Mouse (Mus musculus): Measurements from ENCODE around the gene Iqcj.

Iqcj gene

DNA sequence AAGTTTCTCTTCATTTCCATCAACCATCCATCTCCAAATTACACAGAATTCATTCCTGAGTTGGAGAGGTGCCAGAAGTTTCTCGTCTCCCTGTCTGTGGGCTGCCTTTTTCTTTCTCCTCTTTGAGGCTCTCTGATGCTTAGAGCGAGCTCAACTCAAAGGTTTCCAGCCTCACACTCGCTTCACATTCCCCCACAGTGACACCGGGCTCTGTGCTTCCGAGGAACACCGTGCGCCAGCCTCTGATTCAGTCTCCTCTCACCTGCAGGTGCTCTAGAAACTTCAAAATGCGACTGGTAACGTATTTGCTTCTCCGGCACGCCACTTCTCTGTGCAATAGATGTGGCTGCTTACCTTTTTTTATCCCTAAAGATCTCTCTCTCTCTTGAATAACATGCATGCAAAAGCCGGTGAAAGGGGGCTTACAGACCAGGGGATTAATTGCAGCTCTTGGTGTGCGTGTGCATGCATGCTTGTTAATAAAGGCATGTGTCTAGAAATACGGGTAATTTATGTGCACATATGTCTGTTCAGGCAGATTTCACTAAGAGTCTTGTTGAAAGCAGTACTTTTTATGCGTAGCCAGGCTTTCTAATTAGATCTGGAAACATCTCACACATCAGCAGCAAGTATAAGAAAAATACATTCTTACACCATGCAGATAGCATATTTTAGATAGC lies at the start of gene Iqcj, which contains the start of gene Iqschfp:
Gene Iqcj (plus strand): TSS at position 195 of the 680 bp plus-strand sequence.
Gene Iqschfp (plus strand): TSS at position 207 of the 680 bp plus-strand sequence.
- DNase-seq (ENCODE audit: low read depth, low spot score), result no peak

DNA sequence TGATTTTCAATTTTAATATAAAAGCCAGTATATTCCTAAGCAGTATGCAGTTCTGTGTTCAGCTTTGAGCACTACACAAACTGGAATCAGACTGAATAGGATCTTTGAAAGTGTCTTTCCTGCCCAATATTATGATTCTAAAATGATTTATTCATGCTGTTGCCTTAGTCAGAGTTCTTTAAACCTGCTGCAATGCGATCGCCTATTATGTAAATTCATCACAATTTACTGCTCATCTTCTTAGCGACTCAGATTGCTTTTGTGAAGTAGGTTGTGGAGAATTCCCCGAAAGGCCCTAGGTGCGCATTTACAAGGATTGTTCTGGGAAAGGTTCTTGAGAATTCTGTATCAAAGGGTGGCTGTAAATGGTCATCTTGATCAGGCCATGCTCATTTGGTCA lies 39.6 kb upstream of the Iqcj start:
- no peak for DNase-seq (ENCODE audit: low read depth, low spot score)

DNA sequence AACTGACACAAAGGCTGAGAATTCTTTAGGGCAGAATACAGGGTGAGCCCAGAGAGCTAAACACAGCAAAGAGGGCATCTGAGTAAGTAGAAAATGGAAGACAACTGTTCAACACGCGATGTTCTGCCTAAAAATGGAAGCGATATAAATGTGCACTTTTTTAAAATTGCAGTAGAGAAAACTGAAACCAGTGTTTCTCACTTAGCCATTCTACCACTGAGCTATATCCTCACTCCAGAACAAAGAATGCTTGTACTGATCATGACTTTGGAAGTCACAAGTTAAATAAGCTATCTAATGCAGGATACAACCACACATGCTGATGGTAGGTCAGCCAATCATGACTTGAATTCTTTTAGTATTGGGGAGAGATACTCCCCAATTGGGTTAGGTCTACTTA lies 30.5 kb upstream of the Iqcj start:
- no peak for DNase-seq (ENCODE audit: low read depth, low spot score)

DNA sequence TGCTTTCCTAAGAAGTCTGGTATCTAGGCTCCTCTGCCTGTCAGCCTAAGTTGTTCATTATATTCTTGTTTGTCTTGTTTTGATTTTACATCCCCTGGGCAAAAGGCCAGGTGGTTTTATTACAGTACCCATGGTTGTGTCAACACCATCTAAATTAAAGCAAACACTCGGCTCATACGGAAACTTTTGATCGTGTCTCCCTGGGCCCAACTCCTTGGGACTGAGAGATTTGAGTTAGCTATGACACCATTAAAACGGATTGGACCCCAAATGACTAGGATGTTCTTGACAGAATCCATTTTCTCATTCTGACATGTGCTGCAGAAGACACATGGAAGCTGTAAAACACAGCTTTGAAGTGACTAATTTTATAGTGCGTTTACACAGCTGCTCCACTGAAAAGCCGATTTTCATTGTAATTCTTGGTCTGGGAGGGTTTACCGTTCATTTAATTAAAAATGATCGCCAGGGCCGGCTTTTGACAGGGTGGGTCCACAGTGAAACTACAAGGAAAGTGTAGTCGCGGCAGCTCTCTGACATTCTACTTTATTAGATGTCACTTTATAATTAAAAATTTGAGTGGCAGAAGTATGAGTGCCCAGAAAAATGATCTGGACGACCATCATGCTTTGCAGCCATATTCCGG lies 24.5 kb upstream of the Iqcj start:
- DNase-seq (ENCODE audit: low read depth, low spot score), result peak; percentile 17

DNA sequence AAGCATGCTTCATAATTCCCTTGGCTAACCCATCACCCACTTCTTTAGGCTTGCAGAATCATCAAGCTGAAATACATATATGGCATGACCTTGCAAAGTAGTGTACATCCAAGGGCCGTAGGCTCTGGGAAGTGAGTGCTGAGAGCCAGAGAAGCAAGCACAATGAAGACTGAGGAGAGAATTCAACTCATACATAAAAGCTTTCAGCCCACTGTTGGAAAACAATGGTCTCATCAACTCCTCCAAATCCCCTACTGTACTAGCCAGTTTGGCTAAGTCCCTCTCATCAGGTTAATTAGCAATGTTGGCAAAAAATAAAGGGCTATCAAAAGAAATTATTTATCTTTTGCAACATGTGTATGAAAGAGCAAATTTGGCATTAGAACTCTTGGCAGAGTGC lies 22.6 kb upstream of the Iqcj start:
- DNase-seq (ENCODE audit: low read depth, low spot score), result no peak

DNA sequence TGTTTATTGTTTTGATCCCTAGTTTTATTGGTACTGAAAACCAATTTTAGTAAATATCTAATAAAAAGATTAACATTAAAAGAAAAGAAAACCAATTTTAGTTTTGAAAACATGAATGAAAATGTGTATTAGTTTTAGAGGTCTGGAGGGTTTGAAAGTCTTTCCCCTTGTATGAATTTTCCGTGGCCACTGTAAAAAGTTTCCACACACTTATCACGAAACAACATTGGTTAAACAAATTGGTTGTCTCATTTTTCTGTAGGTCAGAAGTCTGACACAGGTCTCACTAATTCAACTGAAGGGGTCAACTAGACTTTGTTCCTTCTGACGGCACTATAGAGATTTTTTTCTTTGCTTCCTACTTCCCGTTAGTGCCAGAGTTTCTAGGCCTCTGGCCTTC lies 14.8 kb upstream of the Iqcj start:
- DNase-seq (ENCODE audit: low read depth, low spot score), result no peak

DNA sequence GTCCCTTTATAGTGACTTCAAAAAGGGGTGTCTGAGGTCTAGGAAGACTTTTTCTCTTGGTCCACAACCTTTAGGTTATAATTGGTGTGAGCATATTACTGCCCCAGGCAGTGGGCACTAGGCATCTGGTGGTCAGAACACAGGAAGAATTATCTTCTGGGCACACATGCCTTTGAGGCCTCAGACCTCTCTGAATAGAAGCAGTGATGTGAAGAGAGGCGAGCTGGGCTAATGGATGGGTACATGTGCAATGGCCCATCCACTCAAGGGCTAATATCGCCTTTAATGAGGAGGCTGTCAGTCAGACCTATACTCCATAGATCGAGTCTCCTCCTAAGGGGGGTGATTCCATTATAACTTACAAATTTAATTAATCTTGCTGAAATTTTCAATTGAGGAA lies 7.7 kb upstream of the Iqcj start:
- DNase-seq (ENCODE audit: low read depth, low spot score), result no peak

DNA sequence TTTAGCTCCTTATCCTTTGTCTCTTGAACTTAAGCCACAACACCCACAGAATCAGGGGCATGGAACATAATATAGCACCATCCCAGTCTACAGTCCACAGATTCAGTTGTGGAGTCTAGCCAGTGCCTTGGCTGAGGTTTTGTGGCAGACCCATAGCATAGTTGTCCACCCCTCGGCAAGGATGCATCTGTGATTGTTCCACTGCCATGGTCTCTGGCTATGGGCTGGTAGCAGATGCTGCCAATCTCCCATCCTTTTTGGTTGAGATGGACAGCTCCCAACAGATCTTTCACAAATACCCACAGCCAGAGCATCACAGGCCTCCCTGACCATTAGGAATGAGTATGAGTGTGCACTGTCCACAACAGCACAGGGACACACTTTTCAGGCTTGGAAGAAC lies 5.8 kb upstream of the Iqcj start:
- DNase-seq (ENCODE audit: low read depth, low spot score), result no peak

DNA sequence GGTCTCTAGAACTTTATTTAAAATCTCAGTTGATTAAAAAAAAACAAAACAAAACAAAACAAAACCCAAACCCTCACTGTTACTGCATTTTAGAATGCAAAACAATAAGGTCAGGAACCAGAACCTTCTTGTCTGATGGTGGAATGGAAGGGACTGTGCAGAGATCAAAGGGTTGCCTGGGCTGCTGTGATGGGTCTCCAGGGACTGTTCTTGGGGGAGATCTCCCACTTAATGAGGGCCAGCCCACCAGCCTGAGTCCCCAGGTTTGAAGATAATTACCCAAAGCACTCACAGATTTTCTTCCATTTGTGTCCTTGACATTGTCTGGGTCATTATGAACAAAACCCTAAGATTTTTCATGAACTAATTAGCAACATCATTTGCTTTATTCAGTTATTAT lies 4.8 kb upstream of the Iqcj start:
- DNase-seq (ENCODE audit: low read depth, low spot score), result no peak

DNA sequence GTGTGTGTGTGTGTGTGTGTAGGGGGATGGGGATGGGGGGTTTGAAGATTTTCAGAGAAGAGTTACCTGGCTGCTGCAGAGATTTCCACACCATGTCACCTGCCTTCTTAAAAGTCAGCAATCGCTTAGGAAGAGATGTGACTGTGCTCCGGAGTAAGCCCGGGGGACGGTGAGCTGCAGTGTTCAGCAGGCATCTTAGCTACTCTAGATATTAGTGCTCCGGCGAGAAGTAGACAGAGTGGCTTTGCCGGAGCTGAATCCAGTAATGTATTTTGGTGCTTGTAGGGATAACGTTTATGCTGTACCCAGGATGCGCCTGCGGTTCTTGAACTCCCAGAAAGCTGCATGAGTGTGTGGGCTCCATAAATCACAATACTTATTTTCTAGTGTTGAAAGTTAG lies 748 bp downstream of the Iqcj start:
- no peak for DNase-seq (ENCODE audit: low read depth, low spot score)

DNA sequence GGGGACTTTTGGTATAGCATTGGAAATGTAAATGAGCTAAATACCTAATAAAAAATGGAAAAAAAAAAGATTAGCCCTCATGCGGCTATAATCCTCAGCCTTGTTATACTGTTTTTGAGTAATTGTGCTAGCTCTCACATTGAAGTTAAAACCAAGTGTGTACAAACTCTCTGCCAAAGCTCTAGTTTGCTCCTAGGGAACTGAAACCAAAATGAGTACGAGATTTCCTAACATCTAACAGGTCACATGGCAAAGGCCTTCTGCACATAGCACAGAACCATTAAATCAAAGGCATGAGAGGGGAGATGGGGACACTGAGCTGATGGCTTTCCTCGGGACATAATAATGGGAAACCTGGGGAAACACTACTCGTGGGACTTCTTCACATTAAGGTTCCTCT lies 10.5 kb downstream of the Iqcj start:
- no peak for DNase-seq (ENCODE audit: low read depth, low spot score)

DNA sequence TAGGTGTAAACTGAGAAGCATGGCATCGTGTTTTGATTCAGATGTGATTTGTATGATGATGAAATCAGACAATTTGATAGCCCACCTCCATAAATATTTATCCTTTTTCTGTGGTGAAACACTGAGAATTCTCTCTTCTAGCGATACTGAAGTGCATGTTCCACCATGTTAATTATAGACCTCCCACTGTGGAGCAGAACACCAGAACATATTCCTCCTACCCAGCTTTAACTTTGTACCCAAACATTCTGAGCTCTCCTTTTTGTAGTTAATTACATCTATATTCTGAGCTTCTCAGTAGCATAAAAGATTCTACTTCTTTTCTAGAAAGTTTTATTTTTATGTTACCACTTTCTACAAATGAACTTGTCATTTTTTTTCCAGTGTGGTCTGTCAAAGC lies 16.6 kb downstream of the Iqcj start:
- no peak for DNase-seq (ENCODE audit: low read depth, low spot score)

DNA sequence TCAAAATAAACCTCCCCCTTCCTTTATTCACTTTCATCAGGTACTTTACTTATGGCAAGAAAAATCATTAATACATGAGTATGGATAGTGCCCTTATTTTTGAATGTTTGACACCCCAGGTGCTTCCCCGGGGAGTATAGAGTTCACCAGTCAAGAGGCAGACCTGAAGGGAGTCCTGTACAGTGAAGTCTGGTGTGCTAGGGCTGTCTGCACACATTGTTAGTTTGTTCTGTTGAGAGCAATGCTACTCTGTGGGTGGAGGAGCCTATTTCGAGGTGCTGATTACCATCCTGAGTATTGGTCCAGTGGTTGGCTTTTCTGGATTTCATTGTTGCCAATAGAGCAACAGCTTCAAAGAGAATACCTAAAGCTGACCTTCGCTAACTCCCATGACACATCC lies 26.1 kb downstream of the Iqcj start:
- no peak for DNase-seq (ENCODE audit: low read depth, low spot score)

DNA sequence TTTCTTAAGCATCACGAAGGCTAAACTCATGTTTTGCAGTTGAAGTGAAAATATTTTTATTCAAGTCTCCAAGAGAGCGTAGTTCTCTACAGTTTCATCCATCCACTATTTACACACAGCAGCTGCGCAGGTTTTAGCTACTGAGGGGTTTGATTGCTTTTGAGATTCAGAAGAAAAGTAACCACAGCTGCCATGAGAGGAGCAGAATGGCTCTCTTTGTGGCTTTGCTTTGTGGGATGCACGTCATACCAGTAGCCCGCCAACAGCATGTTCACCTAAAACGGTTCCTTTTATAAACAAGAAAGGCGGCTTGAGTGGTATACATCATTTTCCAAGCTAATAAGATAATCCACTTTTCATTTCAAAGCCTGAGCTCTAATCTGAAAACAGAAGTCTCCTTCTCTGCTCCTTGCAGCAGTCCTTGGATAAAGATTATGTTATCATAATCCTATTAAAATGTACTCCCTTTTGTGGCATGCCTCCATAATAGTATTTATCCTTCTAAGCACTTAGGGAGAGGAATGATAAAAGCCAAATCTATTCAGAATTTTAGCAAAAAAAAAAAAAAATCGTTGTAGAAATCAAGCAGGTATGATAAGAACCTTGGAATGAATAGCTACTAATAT lies 26.7 kb downstream of the Iqcj start:
- DNase-seq (ENCODE audit: low read depth, low spot score), result no peak

DNA sequence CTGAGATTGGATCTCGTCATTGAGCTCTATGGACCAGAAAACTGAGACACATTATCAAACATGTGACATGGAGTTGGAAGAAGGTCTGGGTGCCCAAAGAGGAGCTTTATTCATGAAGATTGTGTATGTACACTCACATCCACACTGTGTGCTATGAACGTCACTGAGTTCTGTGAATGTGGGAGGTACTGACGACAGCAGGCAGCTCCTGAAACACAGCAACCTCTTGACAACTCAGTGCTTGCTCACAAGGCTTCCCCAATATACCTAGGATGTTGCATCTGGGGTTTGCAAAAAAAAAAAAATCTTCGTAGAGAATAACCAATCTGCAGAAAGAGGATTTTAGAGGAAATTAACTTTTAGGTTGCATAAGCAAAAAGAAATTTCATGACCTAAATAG lies 31.1 kb downstream of the Iqcj start:
- DNase-seq (ENCODE audit: low read depth, low spot score), result no peak

DNA sequence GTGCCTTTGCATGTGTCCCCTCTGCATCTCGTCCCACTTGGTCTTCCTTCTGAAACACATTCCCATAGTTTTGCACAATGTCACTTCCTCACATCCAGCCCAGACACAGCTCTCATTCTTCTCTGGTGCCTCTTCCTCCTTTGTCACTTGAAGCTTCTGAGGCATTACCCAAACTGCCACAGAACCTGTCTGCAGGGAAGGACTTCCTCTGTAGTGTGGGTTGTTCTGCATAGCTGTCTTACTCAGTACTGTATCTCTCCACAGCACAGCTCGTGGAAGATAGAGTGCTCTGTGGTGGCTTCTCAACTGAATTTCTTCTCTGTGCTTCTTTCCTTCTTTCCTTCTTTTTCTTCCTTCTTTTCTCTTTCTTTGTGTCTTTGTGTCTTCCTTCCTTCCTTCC lies 33.4 kb downstream of the Iqcj start:
- no peak for DNase-seq (ENCODE audit: low read depth, low spot score)

DNA sequence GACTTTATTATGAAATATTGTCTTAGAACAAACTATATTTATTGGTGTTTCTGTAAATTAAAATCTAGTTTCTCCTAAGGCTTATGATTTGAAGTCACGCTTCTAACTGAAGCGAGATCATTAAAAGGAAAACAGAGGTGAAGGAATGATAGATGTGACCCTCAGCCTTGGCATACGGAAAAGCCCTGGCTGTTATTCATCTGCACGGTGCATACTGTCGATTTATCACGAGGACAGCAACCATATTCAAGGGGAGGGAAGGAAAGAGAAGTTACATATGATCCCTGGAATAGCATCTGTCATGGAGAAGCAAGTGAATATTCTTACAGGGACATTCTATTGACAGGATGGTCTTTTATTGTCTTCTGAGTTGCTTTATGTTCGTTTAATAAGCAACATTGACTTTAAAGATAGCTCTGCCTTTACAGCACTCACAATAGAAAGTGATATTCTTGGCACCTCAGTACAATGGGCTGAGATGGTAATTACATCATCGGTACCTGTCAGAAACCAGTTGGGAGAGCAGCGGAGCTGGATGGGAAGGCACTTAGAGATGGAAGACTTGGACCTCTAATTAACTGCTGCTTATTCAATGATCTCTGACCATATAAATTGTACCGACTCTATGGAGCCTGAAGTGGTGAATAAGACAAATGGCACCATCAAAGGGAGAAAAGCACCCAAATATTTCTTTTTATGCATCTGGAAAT lies 38.6 kb downstream of the Iqcj start:
- DNase-seq (ENCODE audit: low read depth, low spot score), result no peak

DNA sequence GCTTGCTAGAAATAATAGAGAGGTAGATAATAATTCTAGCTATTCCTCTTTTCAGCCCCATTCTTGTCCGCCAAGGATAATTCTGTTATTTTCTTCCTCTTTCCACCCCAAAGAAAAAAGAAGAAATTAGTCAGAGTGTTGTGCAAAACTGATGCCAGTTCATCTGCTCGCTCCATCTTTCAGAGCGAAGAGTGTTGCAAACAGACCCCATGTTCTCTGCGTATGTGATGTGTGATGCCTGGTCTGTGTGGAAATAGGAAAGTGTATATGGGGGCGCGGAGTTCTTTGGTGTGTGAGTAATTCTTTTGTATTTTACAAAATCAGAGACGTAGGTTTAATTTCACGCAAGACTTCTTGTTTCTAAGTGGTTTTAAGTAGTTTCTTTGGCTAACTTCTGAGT lies 39.2 kb downstream of the Iqcj start:
- DNase-seq (ENCODE audit: low read depth, low spot score), result no peak

DNA sequence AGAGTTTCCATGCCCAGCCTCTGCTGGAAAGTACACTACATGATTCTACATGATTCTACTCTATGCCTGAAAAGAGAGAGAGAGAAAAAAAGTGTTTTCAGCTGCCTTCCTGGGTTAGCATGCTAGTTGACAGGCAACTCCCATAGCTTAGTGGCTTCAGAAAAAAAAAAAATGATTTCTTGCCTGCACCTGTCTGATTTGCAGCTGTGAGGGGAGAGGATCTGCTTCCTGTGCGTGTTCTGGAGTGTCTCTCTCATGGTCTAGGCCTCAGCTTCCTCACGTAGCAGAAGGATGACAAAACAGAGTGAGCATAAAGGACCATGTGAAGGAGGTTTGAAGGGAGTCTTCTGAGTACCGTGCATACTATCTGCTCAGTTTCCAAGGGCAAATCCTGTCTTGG lies 39.9 kb downstream of the Iqcj start:
- DNase-seq (ENCODE audit: low read depth, low spot score), result no peak

DNA sequence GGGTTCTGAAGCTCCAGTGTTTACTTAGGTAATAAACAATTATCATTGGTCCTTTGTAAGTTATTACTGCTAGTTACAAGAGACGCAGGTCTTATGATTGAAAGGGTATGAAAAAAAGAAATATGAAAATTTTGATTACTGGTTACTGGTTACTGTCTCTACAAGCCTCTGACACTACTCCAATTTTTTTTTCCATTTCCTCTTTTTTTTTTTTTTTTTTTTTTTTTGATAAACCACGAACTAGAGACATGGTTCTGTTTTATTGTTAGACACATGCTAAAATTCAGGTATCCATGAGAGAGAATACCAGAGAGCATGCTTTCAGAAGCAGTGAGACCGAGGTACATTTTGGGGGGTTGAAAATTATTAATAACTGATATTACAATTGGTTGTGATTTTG lies 43.8 kb downstream of the Iqcj start:
- no peak for DNase-seq (ENCODE audit: low read depth, low spot score)

DNA sequence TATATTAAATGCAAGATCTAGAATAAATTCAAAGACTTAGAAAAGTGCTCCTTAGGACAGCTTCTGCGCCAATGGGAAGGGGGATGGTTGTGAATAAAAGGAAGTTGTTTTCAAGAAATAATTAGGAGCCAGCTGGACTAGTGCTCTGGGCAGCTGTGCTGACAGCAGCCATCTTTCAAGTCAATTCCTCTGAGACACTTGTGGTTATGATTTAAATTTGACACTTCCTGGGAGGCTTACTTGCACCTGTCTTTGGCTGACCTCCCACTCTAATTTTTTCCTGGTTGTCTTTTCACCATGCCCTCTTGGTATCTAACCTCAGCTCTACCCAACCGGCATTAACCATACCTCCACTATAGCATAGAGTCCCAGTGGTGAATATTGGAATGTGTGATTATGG lies 55.0 kb downstream of the Iqcj start:
- DNase-seq (ENCODE audit: low read depth, low spot score), result no peak

DNA sequence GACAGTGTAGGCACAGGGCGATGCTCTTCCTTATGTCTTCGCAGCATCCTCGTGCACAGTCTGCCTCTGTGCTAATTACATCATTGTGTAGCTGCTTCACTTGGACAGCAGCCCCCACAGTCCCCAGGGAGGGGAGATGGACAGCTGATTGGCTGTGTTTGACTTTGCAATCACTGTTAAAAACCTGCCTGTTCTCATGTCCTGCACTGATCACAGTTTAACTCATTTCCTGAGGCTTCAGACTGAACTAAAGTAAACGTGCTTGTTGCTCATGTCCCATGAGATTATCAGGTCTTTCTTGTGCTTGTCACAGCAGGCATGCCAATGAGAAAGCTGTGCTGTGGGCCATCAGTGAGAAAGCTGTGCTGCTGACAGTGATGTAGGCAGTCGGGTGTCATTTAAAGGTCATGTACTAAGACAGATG lies 60.5 kb downstream of the Iqcj start:
- DNase-seq (ENCODE audit: low read depth, low spot score), result no peak
